Mouse (Mus musculus) ovary, postnatal 14 days (tissue): ENCODE measurements around the gene Aplp1.
"Not testable (repeated sequence)": the region's sequence is repeated elsewhere in the genome, so short reads cannot be mapped to it uniquely, and the experiment has no call there.

Experiments
- DNase-seq: peaks from one replicate; pipeline ENCODE4 v3.0.0; 2022; ENCODE audit warnings: low spot score

Aplp1 gene

GRCm38 (mm10) chr7:30444971-30445751 lies at the start of gene Aplp1:
Gene Aplp1 (minus strand): TSS chr7:30445535.
- DNase-seq = peak; percentile 22

- no peak for DNase-seq
These were observed 48.1 kb upstream of the Aplp1 start, which contains the start of gene Prodh2 for GRCm38 (mm10) chr7:30493401-30493931. Gene Prodh2 (plus strand): TSS chr7:30493622.

GRCm38 (mm10) chr7:30492765-30493164 lies 47.4 kb upstream of the Aplp1 start:
- peak; percentile 71 for DNase-seq

DNA sequence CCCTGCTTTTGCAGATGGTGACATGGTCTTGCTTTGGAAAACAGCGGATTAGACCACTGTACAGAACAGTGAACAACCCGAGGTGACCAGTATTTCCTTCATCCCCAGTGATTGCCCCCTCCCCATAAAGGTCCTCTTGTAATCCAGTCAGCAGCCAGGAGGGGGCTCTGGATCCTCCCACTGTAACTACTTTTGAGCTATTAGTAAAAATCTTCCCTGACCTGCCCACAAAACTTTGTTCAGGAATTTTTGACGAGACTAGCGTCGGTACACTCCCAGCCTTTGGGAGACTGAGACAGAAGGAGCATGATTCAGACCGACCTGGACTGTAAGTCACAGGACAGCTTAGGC lies 45.6 kb upstream of the Aplp1 start:
- DNase-seq = no peak

DNA sequence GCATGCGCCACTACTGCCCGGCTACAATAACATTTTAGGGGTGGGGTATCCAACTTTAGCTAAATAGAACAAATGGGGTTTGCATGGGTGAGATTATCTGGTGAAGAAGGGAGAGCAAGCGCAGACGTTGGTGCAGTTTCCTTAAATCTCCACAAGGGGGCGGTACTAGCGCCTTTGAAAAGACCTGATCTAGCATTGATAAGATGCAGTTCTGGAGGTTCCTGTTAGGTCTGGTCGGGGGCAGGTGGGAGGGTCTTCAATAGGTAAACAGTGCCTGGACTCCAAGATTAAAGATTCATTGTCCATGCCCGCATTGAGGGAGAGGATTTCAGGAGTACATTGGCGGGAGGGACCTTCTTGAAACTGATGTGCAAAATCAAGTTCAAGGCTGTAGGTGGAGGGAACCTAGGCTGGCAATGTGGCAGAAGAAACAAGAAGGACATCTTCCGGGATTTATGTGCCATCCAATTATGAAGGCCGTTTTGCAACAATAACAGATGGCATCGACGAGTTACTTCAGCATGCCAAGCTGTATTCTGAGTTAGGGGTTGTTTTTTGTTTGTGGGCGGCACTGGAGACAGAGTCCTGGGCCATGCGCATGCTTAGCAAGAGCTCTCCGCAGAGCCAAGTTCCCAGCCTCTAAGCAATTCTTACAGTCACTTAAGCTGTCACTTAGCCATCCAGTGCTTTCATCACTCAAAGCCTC lies 45.1 kb upstream of the Aplp1 start:
- DNase-seq = peak; percentile 19

DNA sequence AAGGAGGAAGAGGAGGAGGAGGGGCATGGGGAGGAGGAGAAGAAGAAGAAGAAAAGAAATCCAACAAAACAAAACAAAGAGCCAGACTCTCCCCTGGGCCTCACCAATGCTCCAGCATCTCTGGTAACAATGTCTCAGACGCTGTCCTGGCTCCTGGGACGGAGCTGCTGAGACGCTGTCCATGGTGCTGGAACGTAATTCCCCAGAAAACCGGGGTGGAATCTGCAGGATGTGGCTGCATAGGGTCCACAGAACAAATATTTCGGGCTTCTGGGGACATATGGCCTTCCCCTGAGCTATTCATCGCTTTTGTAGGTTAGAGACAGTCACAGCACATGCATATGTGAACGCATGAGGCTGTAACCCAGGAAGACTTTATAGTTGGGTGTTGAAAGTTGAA lies 38.9 kb upstream of the Aplp1 start:
- peak; percentile 24 for DNase-seq

- no peak for DNase-seq
These were observed 32.4 kb upstream of the Aplp1 start for GRCm38 (mm10) chr7:30477415-30478381.

DNA sequence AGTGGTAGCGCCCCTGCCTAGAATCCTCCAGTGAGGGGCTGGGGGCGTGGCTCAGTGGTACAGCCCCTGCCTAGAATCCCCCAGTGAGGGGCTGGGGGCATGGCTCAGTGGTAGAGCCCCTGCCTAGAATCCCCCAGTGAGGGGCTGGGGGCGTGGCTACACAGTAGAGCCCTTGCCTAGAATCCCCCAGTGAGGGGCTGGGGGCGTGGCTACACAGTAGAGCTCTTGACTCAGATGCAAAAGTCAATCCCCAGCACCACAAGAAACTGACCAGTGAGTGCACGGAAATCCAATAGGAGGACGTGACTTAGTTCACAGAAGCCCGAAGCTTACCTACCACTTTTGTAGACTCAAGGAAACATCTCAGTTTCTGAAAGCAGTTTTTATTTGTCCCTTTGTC lies 30.8 kb upstream of the Aplp1 start:
- not testable (repeated sequence) for DNase-seq

GRCm38 (mm10) chr7:30474999-30475398 lies 29.7 kb upstream of the Aplp1 start:
- no peak for DNase-seq

DNA sequence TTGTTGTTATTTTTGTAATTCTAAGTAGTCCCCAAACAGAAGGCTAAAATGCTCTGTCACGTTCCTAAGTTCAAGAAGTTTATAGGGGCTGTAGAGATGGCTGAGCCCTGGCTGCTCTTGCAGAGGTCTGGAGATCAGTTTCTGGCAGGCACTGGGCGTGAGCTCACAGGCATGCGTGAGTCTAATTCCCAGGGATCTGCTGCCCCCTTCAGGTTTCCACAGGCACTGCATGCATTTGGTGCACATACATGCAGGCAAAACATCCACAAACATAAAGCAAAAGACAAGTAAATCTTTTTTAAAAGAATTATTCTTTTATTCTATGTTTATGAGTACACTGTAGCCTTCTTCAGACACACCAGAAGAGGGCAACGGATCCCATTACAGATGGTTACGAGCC lies 27.1 kb upstream of the Aplp1 start:
- DNase-seq = no peak

- no peak for DNase-seq
These were observed 19.5 kb upstream of the Aplp1 start for GRCm38 (mm10) chr7:30464816-30465300.

GRCm38 (mm10) chr7:30463996-30464395 lies 18.7 kb upstream of the Aplp1 start:
- DNase-seq = no peak

- DNase-seq = no peak
These were observed 18.2 kb upstream of the Aplp1 start for GRCm38 (mm10) chr7:30463568-30463967.

- DNase-seq = no peak
These were observed 14.1 kb upstream of the Aplp1 start for GRCm38 (mm10) chr7:30459484-30459883.

GRCm38 (mm10) chr7:30457629-30458330 lies 12.4 kb upstream of the Aplp1 start, which contains the start of the genes Kirrel2 and Nphs1:
Gene Kirrel2 (minus strand): TSS chr7:30457690.
Gene Nphs1 (plus strand): TSS chr7:30458315.
- DNase-seq = no peak

DNA sequence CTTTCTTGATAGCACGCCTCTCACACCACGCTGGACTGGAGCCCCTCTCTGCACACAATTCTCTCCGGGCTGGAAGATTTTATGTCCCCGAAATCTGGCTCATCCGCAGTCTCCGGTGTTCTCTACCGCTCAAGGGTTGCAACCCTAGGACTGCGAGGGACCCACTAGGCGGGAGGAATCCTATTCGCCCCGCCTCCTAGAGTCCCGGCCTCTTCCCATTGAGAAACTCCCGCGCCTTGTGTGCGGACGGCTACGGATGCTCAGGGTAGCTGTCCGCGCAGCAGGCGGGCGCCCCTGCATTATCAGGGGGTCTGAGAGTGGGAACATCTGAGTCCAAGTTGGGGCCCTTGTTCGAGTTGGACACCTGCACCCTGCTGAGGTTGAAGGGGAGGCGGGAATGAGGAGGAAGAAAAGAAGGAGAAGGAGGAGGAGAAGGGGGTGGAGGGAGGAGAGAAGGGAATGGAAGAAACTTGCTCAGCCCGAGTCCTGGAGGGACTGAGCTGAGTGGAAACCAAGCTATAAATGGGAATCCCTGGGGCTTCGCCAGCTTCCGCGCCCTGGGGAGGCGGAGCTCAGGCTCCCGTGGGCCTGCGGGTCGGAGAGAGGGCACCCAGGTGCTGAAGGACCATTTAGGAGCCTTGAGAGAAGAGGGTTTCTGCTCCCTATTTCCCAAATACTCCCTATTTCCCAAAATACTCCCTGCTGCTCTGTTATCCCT lies 11.7 kb upstream of the Aplp1 start:
- no peak for DNase-seq

DNA sequence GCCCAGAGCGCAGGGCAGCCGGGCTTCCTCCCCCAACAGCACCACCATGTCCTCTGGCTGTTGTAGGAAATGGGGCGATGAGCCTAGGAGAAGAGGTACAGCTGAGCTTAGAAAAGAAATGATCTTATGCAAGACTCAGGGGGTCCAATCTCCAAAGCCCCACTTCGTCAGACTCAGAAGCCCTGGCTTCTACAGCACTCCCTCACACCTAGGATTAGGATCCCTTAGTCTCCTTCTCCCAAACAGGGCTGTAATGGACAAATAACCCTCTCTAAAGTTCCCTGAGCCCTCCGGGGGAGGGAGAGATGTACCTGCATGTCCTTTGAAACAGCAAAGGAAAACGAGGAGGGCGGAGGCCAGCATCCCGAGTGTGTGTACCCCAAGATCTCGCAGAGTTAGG lies 11.2 kb upstream of the Aplp1 start:
- DNase-seq = no peak

GRCm38 (mm10) chr7:30454259-30454658 lies 8.9 kb upstream of the Aplp1 start:
- no peak for DNase-seq

DNA sequence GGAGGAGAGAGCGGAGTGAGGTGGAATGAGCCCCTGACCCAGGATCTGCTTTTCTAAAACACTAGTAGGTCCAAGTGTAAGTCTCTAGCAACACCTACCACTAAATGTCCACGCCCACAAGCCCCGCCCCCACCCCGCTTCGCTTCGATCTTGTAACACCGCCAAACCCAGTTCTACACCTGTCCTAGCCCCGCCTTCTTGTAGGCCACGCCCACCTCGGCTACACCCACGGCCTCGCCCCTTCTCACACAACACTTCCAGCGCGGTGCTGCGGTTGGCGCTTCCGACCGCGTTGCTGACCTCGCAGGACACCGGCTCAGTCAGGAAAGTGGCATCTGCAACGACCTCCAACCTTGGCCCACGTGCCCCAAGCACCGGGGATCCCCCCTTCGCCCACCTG lies 8.4 kb upstream of the Aplp1 start:
- no peak for DNase-seq

- no peak for DNase-seq
These were observed 8.0 kb upstream of the Aplp1 start for GRCm38 (mm10) chr7:30453327-30453726.
